Mouse (Mus musculus) adipose tissue, adult 10 weeks (tissue): ENCODE measurements around the gene Boll. TPM values are rescaled to one million over a fixed set of nuclear protein-coding genes. Genes with fewer than 3 reads are reported as not detected.

ENCODE experiments used
- polyA plus RNA-seq: library from polyadenylated mRNA; stranded (reverse); fragments of 350-450 nt; fragmentation: Illumina TruSeq; extraction: RNeasy Lipid Tissue Mini Kit (QIAGEN cat#74804); gene quantifications from one replicate; pipeline ENCODE4 v1.2.3, GENCODE M21; 2014; ENCODE audit warnings: low read depth, low replicate concordance

Boll gene
- polyA plus RNA-seq: 2.5 TPM

GRCm38 (mm10) chr1:55363044-55363565, at the start of gene Boll:
TSS of gene Boll (minus strand) at chr1:55363469.

GRCm38 (mm10) chr1:55405272-55406022, 42.2 kb upstream of the Boll start, which contains the start of gene Plcl1:
TSS of gene Plcl1 (plus strand) at chr1:55405921.

GRCm38 (mm10) chr1:55236890-55237642, 126.2 kb downstream of the Boll start, which contains the start of gene Mars2:
TSS of gene Mars2 (plus strand) at chr1:55237177.

GRCm38 (mm10) chr1:55226011-55226857, 137.0 kb downstream of the Boll start, which contains the start of gene Rftn2:
TSS of gene Rftn2 (minus strand) at chr1:55226782.

Other genes starting within 250 kb of the Boll start
- 33.5 TPM for gene Mob4, start 232.2 kb downstream of the Boll start, polyA plus RNA-seq
- gene Rftn2, start 136.7 kb downstream of the Boll start, polyA plus RNA-seq: 3.0 TPM
- gene Mars2, start 126.3 kb downstream of the Boll start, polyA plus RNA-seq: 1.6 TPM
- gene Plcl1, start 42.5 kb upstream of the Boll start, polyA plus RNA-seq: 8.0 TPM